Mouse (Mus musculus) G1E (cell line): ENCODE data around the gene Cenpa.

Experiments used
- CTCF ChIP-seq: IDR thresholded peaks from 2 replicates; pipeline ENCODE4 v1.5.1; 2012; ENCODE audit warnings: low read depth, low read length, inconsistent platforms, mixed read lengths
- TAL1 ChIP-seq: conservative IDR thresholded peaks from 2 replicates; pipeline ENCODE4 v1.6.1; 2012; ENCODE audit warnings: low read depth, low read length, inconsistent platforms, mixed read lengths

GRCm38 (mm10) chr5:30713691-30714090 lies 47.1 kb downstream of the Cenpa start:
- TF ChIP-seq CTCF (no peak), TAL1 (no peak)
